ENCODE assay signal across 8 mouse cellular contexts in the genomic region with DNA sequence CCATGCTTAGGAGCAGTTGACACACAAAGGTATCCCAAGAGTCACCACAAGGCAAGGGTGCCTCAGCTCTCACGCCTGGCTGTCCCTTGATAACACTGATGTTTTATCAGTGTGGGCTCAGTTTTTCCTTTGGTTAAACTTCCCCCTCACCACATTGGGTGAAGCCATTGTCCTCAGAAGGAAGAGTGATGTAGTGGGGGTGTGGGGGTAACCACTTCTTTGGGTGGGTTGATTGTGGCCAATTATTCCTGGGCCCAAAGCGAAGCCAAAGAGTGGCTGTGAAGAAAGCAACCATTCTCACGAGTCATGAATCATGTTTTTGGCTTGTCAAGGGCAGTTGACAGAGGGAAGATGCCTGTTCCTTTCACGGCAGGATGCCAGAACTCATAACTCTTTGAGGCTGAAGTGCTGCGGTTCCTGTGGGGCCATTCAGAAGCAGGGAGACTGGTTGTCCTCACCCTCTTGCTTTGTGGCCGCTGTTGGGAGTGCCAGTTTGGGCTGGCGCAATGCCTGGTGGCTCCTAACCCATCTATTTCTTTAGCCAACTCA.
A peak's percentile ranks its signal among the peaks of the same experiment; 100 is the strongest.
DNase-seq lines count a peak whose midpoint lies in the region; ATAC-seq lines count a peak whose summit lies in the region.

No protein-coding gene starts in this region.

- 44% methylated on average over 7 of the region's 7 CpGs for WGBS in heart, embryonic 15.5 days
- WGBS in midbrain, embryonic 16.5 days, result 92% methylated on average over 7 of the region's 7 CpGs

- ATAC-seq in heart, embryonic 15.5 days (replicated peaks; ENCODE audit: insufficient number of reproducible peaks, insufficient read depth, low FRiP score, low read depth), result no peak; the same call in 1 of the 2 replicates
- no peak for ATAC-seq in midbrain, embryonic 16.5 days

- no peak overlapping the region for H3K4me3 ChIP-seq in heart, embryonic 15.5 days
- no peak overlapping the region for H3K4me3 ChIP-seq in midbrain, embryonic 16.5 days (ENCODE audit: low read depth, low read length)

- peaks cover 15% of the 10 kb centered on the region for H3K4me1 ChIP-seq in heart, embryonic 15.5 days (replicated peaks)
- no peaks in the 10 kb centered on the region for H3K4me1 ChIP-seq in midbrain, embryonic 16.5 days (ENCODE audit: control insufficient read depth, insufficient read depth, low read length)

- H3K4me2 ChIP-seq in heart, embryonic 15.5 days, result no peak overlapping the region
- H3K4me2 ChIP-seq in midbrain, embryonic 16.5 days (ENCODE audit: low read length), result no peak overlapping the region

- peak; percentile 8 for DNase-seq in spleen, adult 12 weeks (ENCODE audit: low spot score)
- DNase-seq in spleen, adult 18-20 months, result no peak
- peak; percentile 7 for DNase-seq in cerebellum, adult 9-10 months
- DNase-seq in layer of hippocampus, postnatal 10 days (ENCODE audit: low spot score in 2 of 2), result peak; percentile 51 to 63
- DNase-seq in lung, postnatal 4 days, result peak; percentile 28 to 51
- DNase-seq in B cell, adult 2 months, result no peak

- H3K27me3 ChIP-seq in heart, embryonic 15.5 days, result no peaks in the 10 kb centered on the region
- no peaks in the 10 kb centered on the region for H3K27me3 ChIP-seq in midbrain, embryonic 16.5 days (ENCODE audit: control insufficient read depth, insufficient read depth, low read depth, low read length)

- H3K27ac ChIP-seq in heart, embryonic 15.5 days, result peak overlapping the region; percentile 18; the same call in 1 of the 2 replicates
- no peak overlapping the region for H3K27ac ChIP-seq in midbrain, embryonic 16.5 days (ENCODE audit: low read length)

- no peak overlapping the region for H3K9ac ChIP-seq in heart, embryonic 15.5 days
- H3K9ac ChIP-seq in midbrain, embryonic 16.5 days (ENCODE audit: low read depth, low read length), result no peak overlapping the region

- H3K36me3 ChIP-seq in heart, embryonic 15.5 days, result no peaks in the 10 kb centered on the region
- no peaks in the 10 kb centered on the region for H3K36me3 ChIP-seq in midbrain, embryonic 16.5 days (ENCODE audit: control insufficient read depth, insufficient read depth, low read length)

- no peaks in the 10 kb centered on the region for H3K9me3 ChIP-seq in heart, embryonic 15.5 days (replicated peaks)
- no peaks in the 10 kb centered on the region for H3K9me3 ChIP-seq in midbrain, embryonic 16.5 days (replicated peaks; ENCODE audit: control insufficient read depth, low read length, poor library complexity, severe bottlenecking)

Comparison
In these comparisons a context has a peak if more than half of its experiments do, and no peak if none do; other contexts are left out.
1. DNase-seq: peak in spleen, adult 12 weeks (single experiment), cerebellum, adult 9-10 months (single experiment), layer of hippocampus, postnatal 10 days (2 of 2) and lung, postnatal 4 days (2 of 2); none in spleen, adult 18-20 months (0 of 2) and B cell, adult 2 months (0 of 2).